Mouse (Mus musculus) liver, embryonic 13.5 days (tissue): Measurements from ENCODE around the gene Disc1. TPM values are rescaled to one million over a fixed set of nuclear protein-coding genes. Genes with fewer than 3 reads are reported as not detected.

ENCODE experiments used
- ATAC-seq: fragments of 200-750 bp; cut with Nextera tagmentation; 2 replicates; pipeline ENCODE4 v1.8.0; 2017; ENCODE audit warnings: low read depth, mild to moderate bottlenecking, moderate number of reproducible peaks, moderate library complexity
- DNase-seq: peaks from one replicate; pipeline ENCODE4 v3.0.0; 2022
- H3K27ac ChIP-seq: fragments of 300-500 bp; sonication (generic); 2 replicates; pipeline ENCODE4 v1.5.1; 2015; ENCODE audit warnings: moderate library complexity, mild to moderate bottlenecking, inconsistent platforms
- H3K27me3 ChIP-seq: fragments of 300-500 bp; sonication (generic); 2 replicates; pipeline ENCODE4 v1.6.1; 2015; ENCODE audit warnings: mild to moderate bottlenecking, inconsistent platforms
- H3K36me3 ChIP-seq: fragments of 300-500 bp; sonication (generic); 2 replicates; pipeline ENCODE4 v1.6.1; 2015; ENCODE audit warnings: mild to moderate bottlenecking, inconsistent platforms
- H3K4me1 ChIP-seq: fragments of 300-500 bp; sonication (generic); replicated peaks from 2 replicates; pipeline ENCODE4 v1.6.1; 2015; ENCODE audit warnings: inconsistent platforms
- H3K4me2 ChIP-seq: fragments of 300-500 bp; sonication (generic); 2 replicates; pipeline ENCODE4 v1.6.1; 2015; ENCODE audit warnings: inconsistent platforms, mild to moderate bottlenecking, moderate library complexity
- H3K4me3 ChIP-seq: fragments of 300-500 bp; sonication (generic); replicated peaks from 2 replicates; pipeline ENCODE4 v1.5.1; 2015; ENCODE audit warnings: mild to moderate bottlenecking, inconsistent platforms
- H3K9ac ChIP-seq: fragments of 300-500 bp; sonication (generic); 2 replicates; pipeline ENCODE4 v1.6.1; 2015; ENCODE audit warnings: mild to moderate bottlenecking, inconsistent platforms
- H3K9me3 ChIP-seq: fragments of 300-500 bp; sonication (generic); replicated peaks from 2 replicates; pipeline ENCODE4 v1.6.1; 2016; ENCODE audit warnings: inconsistent platforms
- WGBS: fragments of 180-500 bp; shearing (Covaris S2); methylation state at CpG from one replicate; pipeline ENCODE4 v1.1.7; 2015; ENCODE audit not compliant: insufficient replicate concordance; 5-methylcytosine and 5-hydroxymethylcytosine counted together
- polyA plus RNA-seq: library from polyadenylated mRNA; unstranded; fragments of >200 nt; fragmentation: Nextera tagmentation; extraction: Ambion mirVana; gene quantifications from 2 replicates; pipeline ENCODE4 v1.2.1, GENCODE M21; 2015

Gene Disc1
- polyA plus RNA-seq, result 0.25 and 0.33 TPM in 2 replicates

- H3K9me3 ChIP-seq, result no peaks in the 10 kb centered on the region
- H3K27ac ChIP-seq, result 0 out of 2 replicates have a peak within 1 kb of the TSS, but pooled peaks have one; percentile 3
- 2% methylated on average over 55 of the region's 65 CpGs for WGBS
Measured at GRCm38 (mm10) chr8:125053505-125054435, at the start of gene Disc1. Gene Disc1 (plus strand): TSS chr8:125054195.

GRCm38 (mm10) chr8:125012695-125013627 is 41.0 kb upstream of the Disc1 start, which contains the start of gene Tsnax:
Gene Tsnax (plus strand): TSS chr8:125012997.
- H3K4me3 ChIP-seq, result peak within 1 kb of the TSS; percentile 92
- no peaks in the 10 kb centered on the region for H3K9me3 ChIP-seq
- ATAC-seq (peak; percentile 98), DNase-seq (peak; percentile 80)
- 2% methylated on average over 75 of the region's 84 CpGs for WGBS
- peak within 1 kb of the TSS; percentile 88 for H3K4me2 ChIP-seq
- peaks cover 29% of the 10 kb centered on the region for H3K36me3 ChIP-seq
- no peaks in the 10 kb centered on the region for H3K27me3 ChIP-seq
- H3K4me1 ChIP-seq, result peaks cover 11% of the 10 kb centered on the region
- H3K9ac ChIP-seq, result peak within 1 kb of the TSS; percentile 91
- H3K27ac ChIP-seq, result peak within 1 kb of the TSS; percentile 59

More at GRCm38 (mm10) chr8:125053505-125054435, at the start of gene Disc1:
- Histone ChIP-seq H3K9ac (peak within 1 kb of the TSS; percentile 56), H3K36me3 (no peaks in the 10 kb centered on the region), H3K4me3 (peak within 1 kb of the TSS; percentile 53), H3K4me1 (no peaks in the 10 kb centered on the region), H3K4me2 (peak within 1 kb of the TSS; percentile 68), H3K27me3 (peaks cover 41% of the 10 kb centered on the region)
- DNase-seq, result no peak
- ATAC-seq, result no peak

- no peak overlapping the region for H3K27ac ChIP-seq
- no peaks in the 10 kb centered on the region for H3K9me3 ChIP-seq
- ATAC-seq (no peak), DNase-seq (no peak)
- H3K4me3 ChIP-seq, result no peak overlapping the region
- H3K36me3 ChIP-seq, result peaks cover 62% of the 10 kb centered on the region
- WGBS, result 77% methylated on average over 8 of the region's 8 CpGs
- no peaks in the 10 kb centered on the region for H3K27me3 ChIP-seq
- H3K4me2 ChIP-seq, result no peak overlapping the region
- H3K4me1 ChIP-seq, result no peaks in the 10 kb centered on the region
- H3K9ac ChIP-seq, result no peak overlapping the region
Measured at GRCm38 (mm10) chr8:125024085-125024484, 29.9 kb upstream of the Disc1 start.

- peaks cover 12% of the 10 kb centered on the region for H3K4me1 ChIP-seq
- no peak overlapping the region for H3K4me3 ChIP-seq
- peaks cover 80% of the 10 kb centered on the region for H3K36me3 ChIP-seq
- no peak overlapping the region for H3K4me2 ChIP-seq
- no peaks in the 10 kb centered on the region for H3K27me3 ChIP-seq
- no peak overlapping the region for H3K27ac ChIP-seq
- ATAC-seq, result no peak
- H3K9me3 ChIP-seq, result no peaks in the 10 kb centered on the region
- 86% methylated on average over 3 of the region's 3 CpGs for WGBS
- H3K9ac ChIP-seq, result no peak overlapping the region
- no peak for DNase-seq
Measured at GRCm38 (mm10) chr8:125027211-125027610, 26.8 kb upstream of the Disc1 start.

GRCm38 (mm10) chr8:125028841-125029240 is 25.2 kb upstream of the Disc1 start:
- Histone ChIP-seq H3K27ac (no peak overlapping the region), H3K27me3 (no peaks in the 10 kb centered on the region), H3K4me3 (no peak overlapping the region), H3K4me1 (peaks cover 12% of the 10 kb centered on the region), H3K36me3 (peaks cover 89% of the 10 kb centered on the region), H3K4me2 (no peak overlapping the region), H3K9ac (no peak overlapping the region), H3K9me3 (no peaks in the 10 kb centered on the region)
- 75% methylated on average over 5 of the region's 5 CpGs for WGBS
- ATAC-seq (no peak), DNase-seq (no peak)

- Histone ChIP-seq H3K27me3 (no peaks in the 10 kb centered on the region), H3K36me3 (peaks cover 70% of the 10 kb centered on the region), H3K9ac (no peak overlapping the region), H3K9me3 (no peaks in the 10 kb centered on the region), H3K27ac (no peak overlapping the region), H3K4me1 (peaks cover 14% of the 10 kb centered on the region), H3K4me3 (no peak overlapping the region), H3K4me2 (no peak overlapping the region)
- ATAC-seq (peak; percentile 62; the same call in 1 of the 2 replicates), DNase-seq (peak; percentile 24)
- whole genome bisulfite sequencing, result 29% methylated on average over 5 of the region's 5 CpGs
Measured at GRCm38 (mm10) chr8:125031276-125031675, 22.7 kb upstream of the Disc1 start.

- H3K4me3 ChIP-seq, result no peak overlapping the region
- ATAC-seq, result no peak
- WGBS, result 41% methylated on average over 8 of the region's 8 CpGs
- no peaks in the 10 kb centered on the region for H3K9me3 ChIP-seq
- H3K36me3 ChIP-seq, result peaks cover 62% of the 10 kb centered on the region
- H3K9ac ChIP-seq, result no peak overlapping the region
- H3K27me3 ChIP-seq, result no peaks in the 10 kb centered on the region
- no peak overlapping the region for H3K27ac ChIP-seq
- DNase-seq, result no peak
- peaks cover 21% of the 10 kb centered on the region for H3K4me1 ChIP-seq
- H3K4me2 ChIP-seq, result no peak overlapping the region
Measured at GRCm38 (mm10) chr8:125034669-125035068, 19.3 kb upstream of the Disc1 start.

GRCm38 (mm10) chr8:125037081-125037480 is 16.9 kb upstream of the Disc1 start:
- WGBS, result 76% methylated on average over 7 of the region's 7 CpGs
- DNase-seq, result no peak
- H3K9ac ChIP-seq, result no peak overlapping the region
- 0 out of 2 replicates have a peak, but pooled peaks cover 9% of the 10 kb centered on the region for H3K4me1 ChIP-seq
- no peak overlapping the region for H3K4me3 ChIP-seq
- H3K36me3 ChIP-seq, result peaks cover 48% of the 10 kb centered on the region
- ATAC-seq, result peak; percentile 43; the same call in 1 of the 2 replicates
- H3K27me3 ChIP-seq, result no peaks in the 10 kb centered on the region
- H3K27ac ChIP-seq, result peak overlapping the region; percentile 37
- no peaks in the 10 kb centered on the region for H3K9me3 ChIP-seq
- peak overlapping the region; percentile 16; the same call in 1 of the 2 replicates for H3K4me2 ChIP-seq

- Histone ChIP-seq H3K27ac (no peak overlapping the region), H3K27me3 (no peaks in the 10 kb centered on the region), H3K9ac (no peak overlapping the region), H3K4me2 (no peak overlapping the region), H3K36me3 (peaks cover 36% of the 10 kb centered on the region), H3K9me3 (no peaks in the 10 kb centered on the region), H3K4me3 (no peak overlapping the region), H3K4me1 (0 out of 2 replicates have a peak, but pooled peaks cover 9% of the 10 kb centered on the region)
- DNase-seq (no peak), ATAC-seq (no peak)
- 87% methylated on average over 15 of the region's 15 CpGs for WGBS
Measured at GRCm38 (mm10) chr8:125038731-125039130, 15.3 kb upstream of the Disc1 start.

- no peak for DNase-seq
Measured at GRCm38 (mm10) chr8:125040587-125041375, 13.2 kb upstream of the Disc1 start.

More at GRCm38 (mm10) chr8:125040587-125041375, 13.2 kb upstream of the Disc1 start:
- peaks cover 33% of the 10 kb centered on the region for H3K36me3 ChIP-seq
- no peaks in the 10 kb centered on the region for H3K9me3 ChIP-seq
- WGBS, result 68% methylated on average over 15 of the region's 15 CpGs
- no peak overlapping the region for H3K4me2 ChIP-seq
- no peak for ATAC-seq
- no peak overlapping the region for H3K9ac ChIP-seq
- 0 out of 2 replicates have a peak, but pooled peaks cover 7% of the 10 kb centered on the region for H3K4me1 ChIP-seq
- no peaks in the 10 kb centered on the region for H3K27me3 ChIP-seq
- H3K4me3 ChIP-seq, result no peak overlapping the region
- no peak overlapping the region for H3K27ac ChIP-seq
